Mouse (Mus musculus) bone marrow macrophage, adult 2 months (primary cell): ENCODE measurements around the gene Rfx8.

Experiments
- CTCF ChIP-seq: IDR thresholded peaks from 2 replicates; pipeline ENCODE4 v1.5.1; 2012; ENCODE audit warnings: low read depth, mild to moderate bottlenecking, low read length, moderate library complexity
- POLR2A ChIP-seq: IDR thresholded peaks from 2 replicates; pipeline ENCODE4 v1.6.1; 2012; ENCODE audit warnings: mild to moderate bottlenecking, low read depth, low read length, borderline replicate concordance

DNA sequence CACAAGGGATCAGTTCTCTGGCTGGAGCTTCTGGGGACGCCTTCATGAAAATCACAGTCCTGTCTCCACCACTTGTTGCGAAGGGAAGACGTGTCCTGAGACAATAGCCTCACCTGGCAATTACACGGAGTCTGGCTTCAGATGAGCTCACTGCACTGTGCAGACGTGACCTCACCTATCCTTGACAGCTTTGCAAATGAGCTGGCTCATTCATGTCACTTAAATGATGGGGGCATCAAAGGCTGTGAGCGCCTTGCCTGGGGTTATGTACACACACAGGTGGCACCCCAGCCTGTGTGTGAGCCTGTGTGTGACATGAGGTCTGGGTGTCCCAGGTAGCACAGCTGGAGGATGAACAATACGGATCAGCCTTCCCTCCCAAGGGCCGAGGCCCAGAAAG lies 41.9 kb downstream of the Rfx8 start:
- TF ChIP-seq CTCF (no peak), POLR2A (no peak)
